ENCODE assay signal across 11 mouse cellular contexts in genomic region chr1:135111271-135111670, GRCm38 (mm10). TPM values are rescaled to one million over a fixed set of nuclear protein-coding genes. Genes with fewer than 3 reads are reported as not detected.
DNase-seq lines count a peak whose midpoint lies in the region; TF ChIP-seq lines count a peak whose summit lies in the region.
"Not testable (repeated sequence)": the region's sequence is repeated elsewhere in the genome, so short reads cannot be mapped to it uniquely, and the experiment has no call there.
"Had no signal": no experiment of that assay in that cellular context is flagged by ENCODE, and none has a peak within 500 bp of the region (broad histone marks: within the 10 kb centered on the region; RNA-seq: fewer than 3 reads in every experiment).

No protein-coding gene starts in this region.

- 26% methylated on average over 5 of the region's 5 CpGs for WGBS in thymus, adult 2 months

- H3K9ac ChIP-seq in CH12.LX (ENCODE audit: insufficient read depth, low read depth) = not testable (repeated sequence)

- dilution Hi-C loops in CH12.LX (cut with MboI; ENCODE audit: extremely low pct_ligation_motif_present, extremely low pct_unique_long_range_greater_than_20kb, low sequenced_read_pairs) = not testable (repeated sequence)

- H3K4me2 ChIP-seq in CH12.LX (ENCODE audit: insufficient read depth, low read depth, poor library complexity, severe bottlenecking) = not testable (repeated sequence)

- H3K27me3 ChIP-seq in CH12.LX (replicated peaks); thymus, adult 2 months (ENCODE audit: control insufficient read depth, insufficient read depth, low read length): not testable (repeated sequence)

- TF ChIP-seq RAD21 in CH12.LX (IDR thresholded peaks at IDR 0.05; ENCODE audit: low read depth, low read length) = not testable (repeated sequence)

- H3K36me3 ChIP-seq in CH12.LX (replicated peaks in 1 of 2; ENCODE audit: control insufficient read depth in 1 of 2, insufficient read depth in 1 of 2, low read length in 1 of 2) = peaks cover 5 to 47% of the 10 kb centered on the region in 2 experiments
- not testable (repeated sequence) for H3K36me3 ChIP-seq in thymus, adult 2 months (ENCODE audit: control insufficient read depth, insufficient read depth, low read length)

- H3K4me3 ChIP-seq in CH12.LX (replicated peaks in 1 of 3; ENCODE audit: low read depth in 2 of 3, low read length in 2 of 3, poor library complexity in 1 of 3); thymus, adult 2 months (ENCODE audit: control insufficient read depth, insufficient read depth, low read length): not testable (repeated sequence)

- DNase-seq in CD4-positive, CD25-positive, alpha-beta regulatory T cell, adult 2 months (ENCODE audit: low read depth, low spot score) = peak; percentile 49
- not testable (repeated sequence) for DNase-seq in CH12.LX (ENCODE audit: extremely low read depth); thymus, adult 2 months
- DNase-seq in Muller cell, postnatal 12 days (ENCODE audit: inconsistent ontology term) = peak; percentile 42
- peak; percentile 66 for DNase-seq in induced T-regulatory cell, adult 2 months (ENCODE audit: low read depth)
- peak; percentile 47 for DNase-seq in thymus, postnatal 4 days

- TF ChIP-seq POLR2A in CH12.LX (IDR thresholded peaks at IDR 0.05; ENCODE audit: low read depth, low read length); thymus, adult 2 months (IDR thresholded peaks at IDR 0.05; ENCODE audit: control insufficient read depth, extremely low read depth, insufficient read depth, low read length, poor library complexity): not testable (repeated sequence)

- not testable (repeated sequence) for H3K79me2 ChIP-seq in CH12.LX (replicated peaks; ENCODE audit: control insufficient read depth, extremely low read depth, insufficient read depth, poor library complexity, severe bottlenecking)

- H3K9me3 ChIP-seq in CH12.LX (replicated peaks; ENCODE audit: low read length) = not testable (repeated sequence)

- peaks cover 5 to 35% of the 10 kb centered on the region in 2 experiments; a peak in 3 of 4 replicates for H3K4me1 ChIP-seq in CH12.LX (ENCODE audit: control insufficient read depth in 1 of 2, insufficient read depth in 2 of 2)
- peaks cover 19% of the 10 kb centered on the region for H3K4me1 ChIP-seq in thymus, adult 2 months (replicated peaks; ENCODE audit: control insufficient read depth, insufficient read depth, low read length)

- not testable (repeated sequence) for H3K27ac ChIP-seq in CH12.LX (ENCODE audit: insufficient read depth, low read depth); thymus, adult 2 months (ENCODE audit: control insufficient read depth, insufficient read depth, low read length)

- in situ Hi-C loops in CH12.LX (cut with MboI; ENCODE audit: low pct_ligation_motif_present, low pct_unique_long_range_greater_than_20kb, low sequenced_read_pairs) = not testable (repeated sequence)

- not testable (repeated sequence) for TF ChIP-seq CTCF in CH12.LX (conservative IDR thresholded peaks at IDR 0.05 in 1 of 2, IDR thresholded peaks at IDR 0.05 in 1 of 2; ENCODE audit: low read depth in 2 of 2, low read length in 2 of 2)
- peak; percentile 19; the same call in 1 of the 2 replicates for TF ChIP-seq CTCF in thymus, adult 2 months (IDR thresholded peaks at IDR 0.05; ENCODE audit: borderline replicate concordance, control insufficient read depth, extremely low read depth, insufficient read depth, low read length, poor library complexity)

- not testable (repeated sequence) for TF ChIP-seq EP300 in CH12.LX (IDR thresholded peaks at IDR 0.05; ENCODE audit: low read length)

TF ChIP-seq in CH12.LX, 34 proteins besides CTCF, POLR2A, EP300 and RAD21:
- TF ChIP-seq BHLHE40 (IDR thresholded peaks at IDR 0.05; ENCODE audit: low read depth, low read length) (peak; percentile 90), ZNF384 (IDR thresholded peaks at IDR 0.05; ENCODE audit: low read depth, low read length) (peak; percentile 80)

RNA-seq across cellular contexts. Expression of gene Lgr6, which starts 6.2 kb away (rescaled TPM):
- total RNA-seq in CH12.LX (2012; rRNA removed) (0.17 and 0.38 TPM in 2 replicates), CH12.LX (2014; rRNA removed) (0.07 TPM in 1 of 2 replicates, not detected in the other)
- polyA plus RNA-seq in CH12.LX (2012; ENCODE audit: insufficient read length, low read depth) = 0.16 TPM in 2 replicates
- polyA plus RNA-seq in thymus, adult 2 months (2012; rRNA removed) = 1.3 and 1.5 TPM in 2 replicates

RNA-seq across cellular contexts. Expression of gene Ptpn7, which starts 21.2 kb away (rescaled TPM):
- 61.4 and 69.7 TPM in 2 replicates for total RNA-seq in CH12.LX (2012; rRNA removed)
- 77.5 and 81.9 TPM in 2 replicates for total RNA-seq in CH12.LX (2014; rRNA removed)
- 78.7 and 81.9 TPM in 2 replicates for polyA plus RNA-seq in CH12.LX (2012; ENCODE audit: insufficient read length, low read depth)
- 219 and 275 TPM in 2 replicates for polyA plus RNA-seq in thymus, adult 2 months (2012; rRNA removed)

RNA-seq across cellular contexts. Expression of gene Arl8a, which starts 35.4 kb away (rescaled TPM):
- 8.5 and 10.9 TPM in 2 replicates for total RNA-seq in CH12.LX (2012; rRNA removed)
- 4.2 and 4.7 TPM in 2 replicates for total RNA-seq in CH12.LX (2014; rRNA removed)
- 42.1 and 52.7 TPM in 2 replicates for polyA plus RNA-seq in CH12.LX (2012; ENCODE audit: insufficient read length, low read depth)
- 54.7 and 59.4 TPM in 2 replicates for polyA plus RNA-seq in thymus, adult 2 months (2012; rRNA removed)

RNA-seq across cellular contexts. Expression of gene Gpr37l1, which starts 56.2 kb away (rescaled TPM):
- total RNA-seq in CH12.LX (2012; rRNA removed) = not detected in 2 replicates
- not detected in 2 replicates for total RNA-seq in CH12.LX (2014; rRNA removed)
- polyA plus RNA-seq in CH12.LX (2012; ENCODE audit: insufficient read length, low read depth) = not detected in 2 replicates
- 0.50 and 0.77 TPM in 2 replicates for polyA plus RNA-seq in thymus, adult 2 months (2012; rRNA removed)
- polyA plus RNA-seq: embryonic facial prominence, embryonic 10.5 days; embryonic facial prominence, embryonic 12.5 days; forebrain, embryonic 11.5 days; forebrain, embryonic 13.5 days; G1E had no signal
